Mouse (Mus musculus) gastrocnemius, adult 8-10 months (tissue): ENCODE measurements around the gene Zfhx3. TPM values are rescaled to one million over a fixed set of nuclear protein-coding genes. Genes with fewer than 3 reads are reported as not detected.

Source experiments
- DNase-seq, 2 experiments: peaks; one replicate each; pipeline ENCODE4 v3.0.0; 2022; ENCODE audit warnings: low spot score in 2 of 2
- total RNA-seq, 4 experiments: library from RNA; stranded (reverse); gene quantifications; 2 replicates each; pipeline ENCODE4 v1.2.4; 2022

Zfhx3 gene
- total RNA-seq, 4 experiments from 2014 or later = 20.0 to 21.5 (median 21.0) TPM

DNA sequence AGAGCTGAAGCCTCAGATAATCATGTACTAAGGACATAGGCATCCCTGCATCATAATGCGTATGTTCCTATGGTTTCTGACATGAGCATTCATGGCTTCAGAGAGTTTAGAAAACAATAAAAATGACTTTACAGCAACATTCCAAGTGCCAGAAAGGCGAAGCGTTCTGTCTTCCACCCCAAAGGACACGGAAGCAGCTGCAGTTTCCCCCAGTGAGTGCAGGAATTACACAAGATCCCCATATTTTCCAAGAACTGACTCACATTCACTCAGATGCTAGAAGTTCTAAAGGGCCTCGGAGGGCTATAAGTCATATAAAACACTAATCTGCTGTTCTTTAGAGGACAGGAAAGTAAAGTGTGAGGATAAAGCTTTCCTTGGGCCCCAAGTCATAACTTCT, 75.3 kb downstream of the Zfhx3 start:
- no peak for DNase-seq

DNA sequence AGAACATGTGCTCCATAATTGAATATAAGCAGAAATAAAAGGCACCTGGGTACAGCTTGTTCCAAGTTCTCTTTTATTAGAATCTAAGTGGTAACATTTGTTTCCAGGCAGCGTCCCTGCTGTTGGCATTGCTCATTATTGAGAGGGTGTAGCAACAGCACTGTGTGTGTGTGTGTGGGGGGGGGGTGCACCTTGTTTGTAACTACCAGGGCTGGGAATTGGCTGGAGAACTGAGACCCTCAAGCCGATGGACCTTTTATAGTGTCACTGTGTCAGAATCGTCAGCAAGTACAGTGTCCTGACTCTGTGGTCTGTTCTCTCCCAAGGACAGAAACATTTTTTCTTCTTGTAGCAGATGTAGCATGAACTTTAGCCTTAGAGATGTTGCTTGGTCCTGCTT, 77.2 kb downstream of the Zfhx3 start:
- no peak for DNase-seq

DNA sequence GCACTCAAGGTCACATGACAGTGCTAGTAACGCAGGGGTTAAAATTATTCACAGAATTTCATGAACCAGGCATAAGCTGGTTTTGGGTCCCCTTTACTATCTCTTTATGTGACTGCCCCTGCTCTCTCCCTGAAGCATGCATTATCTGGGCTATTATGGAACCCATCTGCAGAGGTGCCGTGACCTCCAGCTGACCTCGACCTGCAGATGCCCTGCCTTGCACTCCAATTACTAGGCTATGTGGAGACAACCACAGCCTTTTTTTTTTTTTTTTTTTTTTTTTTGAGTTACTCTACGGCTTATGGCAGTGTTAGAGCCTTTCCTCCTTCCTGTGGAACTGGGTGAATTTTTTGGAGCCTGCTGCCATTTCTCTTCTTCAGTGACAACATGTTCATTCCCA, 80.0 kb downstream of the Zfhx3 start:
- DNase-seq = no peak

DNA sequence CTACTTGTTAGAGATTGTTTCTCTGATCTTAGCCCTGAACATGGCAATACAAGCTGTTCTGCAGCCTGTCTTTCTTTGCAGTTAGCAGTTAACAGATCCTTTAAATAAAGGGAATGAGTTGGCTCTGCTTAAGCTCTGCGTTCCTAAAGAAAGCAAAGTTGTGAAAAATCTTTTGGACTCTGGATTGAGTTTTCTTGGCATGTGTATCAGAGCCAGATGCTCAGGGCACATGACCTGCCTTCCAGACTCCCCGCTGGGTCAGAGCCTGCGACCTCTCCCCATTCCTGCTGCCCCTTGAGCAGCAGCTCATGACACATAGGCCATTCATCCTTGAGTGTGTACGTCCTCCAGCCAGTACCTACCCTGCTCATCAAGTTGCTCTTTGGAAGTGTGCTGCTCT, 81.9 kb downstream of the Zfhx3 start:
- DNase-seq = no peak

DNA sequence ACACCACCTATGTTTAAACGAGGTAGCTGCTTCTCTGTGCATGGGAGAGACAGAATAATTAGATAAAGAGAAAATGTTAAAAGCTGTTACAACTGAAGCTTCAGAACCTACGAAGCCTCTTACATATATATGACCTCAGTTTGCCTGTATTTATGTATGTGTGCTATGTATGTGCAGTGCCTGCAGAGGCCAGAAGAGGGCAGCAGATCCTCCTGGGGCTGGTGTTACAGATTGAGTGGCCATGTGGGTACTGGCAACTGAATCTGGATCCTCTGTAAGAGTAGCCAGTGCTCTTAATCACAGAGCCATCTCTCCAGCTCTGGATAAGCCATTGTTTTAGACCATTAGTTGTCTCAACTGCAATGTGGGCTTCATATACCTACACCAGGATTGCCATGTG, 82.8 kb downstream of the Zfhx3 start:
- DNase-seq = no peak

DNA sequence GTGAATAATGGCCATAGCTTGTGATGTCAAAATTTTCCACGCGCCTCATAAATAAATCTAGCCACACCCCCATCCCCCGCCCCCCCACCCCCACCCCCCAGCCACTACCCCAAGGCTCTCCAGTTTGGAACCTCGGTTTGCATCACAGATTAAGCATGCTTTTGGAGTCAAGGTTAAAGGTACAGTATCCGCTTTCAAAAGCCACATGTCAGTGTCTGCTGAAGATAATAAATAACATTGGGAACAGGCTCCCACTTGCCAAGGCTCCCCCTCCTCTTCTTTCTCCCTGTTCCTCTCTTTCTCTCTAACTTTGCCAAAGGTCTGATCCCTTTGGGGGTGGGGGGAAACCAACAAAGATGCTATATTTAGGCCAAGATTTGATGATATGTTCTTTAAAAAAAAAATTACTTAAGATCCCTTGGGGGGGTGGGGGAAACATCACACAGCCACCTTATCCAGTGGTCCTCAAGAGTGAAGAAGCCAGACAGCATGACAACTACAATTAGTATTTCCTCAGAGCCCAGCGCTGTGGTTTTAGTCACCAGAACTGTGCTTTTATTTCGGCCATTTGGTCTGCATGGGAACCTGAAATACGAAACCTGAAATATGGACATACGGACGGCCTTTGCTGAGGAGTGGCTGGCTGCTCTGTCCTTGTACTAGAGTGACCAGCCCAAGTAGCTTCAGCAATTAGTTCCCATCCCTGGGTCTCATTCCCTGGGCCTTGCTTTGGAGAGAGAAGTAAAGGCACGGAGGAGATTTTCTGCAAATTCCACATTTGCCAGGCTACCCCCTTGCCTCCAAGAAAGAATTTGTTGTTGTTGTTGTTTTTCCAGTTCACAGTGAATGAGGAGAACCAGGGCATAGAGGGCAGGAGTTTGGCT, 84.4 kb downstream of the Zfhx3 start:
- DNase-seq = no peak

DNA sequence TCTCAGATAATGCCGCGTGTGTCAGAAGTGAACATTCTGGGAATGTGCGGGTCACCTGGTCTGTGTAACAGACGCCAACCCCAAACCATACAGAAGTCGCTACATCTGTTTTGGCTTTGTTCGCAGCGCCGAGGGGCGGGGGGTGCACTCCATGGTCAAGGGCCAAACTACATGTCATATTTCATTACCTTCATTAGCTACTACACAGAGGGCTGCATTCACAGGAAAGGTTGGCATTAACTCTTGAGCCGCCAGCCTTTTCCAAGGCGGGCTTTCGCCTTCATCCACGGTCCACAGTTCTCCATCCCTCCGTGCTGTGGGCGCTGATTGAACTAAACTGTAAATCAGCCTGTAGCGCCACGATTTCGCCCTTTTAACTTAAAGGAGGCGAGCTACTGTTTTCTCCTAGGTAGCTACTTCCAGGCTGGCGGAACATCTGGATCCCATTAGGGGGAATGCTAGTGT, 85.1 kb downstream of the Zfhx3 start:
- DNase-seq = no peak

DNA sequence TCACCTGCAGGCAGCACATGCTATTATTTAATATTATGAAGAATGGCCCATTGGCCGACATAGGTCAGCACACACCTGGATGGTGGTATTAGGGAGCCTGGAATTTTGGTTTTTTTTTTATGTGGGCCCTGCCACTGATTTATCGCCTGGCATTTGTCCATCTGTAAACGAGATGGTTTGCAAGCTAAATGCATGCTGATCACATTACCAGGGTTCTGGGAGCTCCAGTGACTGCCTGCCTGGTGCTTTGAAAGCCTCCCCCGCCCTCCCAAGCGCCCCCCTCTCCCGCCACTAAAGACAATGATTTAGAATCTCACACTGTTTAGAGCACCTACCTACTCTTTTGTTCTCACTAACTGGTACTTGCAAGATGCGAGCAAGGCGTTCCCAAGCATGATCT, 86.0 kb downstream of the Zfhx3 start:
- no peak for DNase-seq

DNA sequence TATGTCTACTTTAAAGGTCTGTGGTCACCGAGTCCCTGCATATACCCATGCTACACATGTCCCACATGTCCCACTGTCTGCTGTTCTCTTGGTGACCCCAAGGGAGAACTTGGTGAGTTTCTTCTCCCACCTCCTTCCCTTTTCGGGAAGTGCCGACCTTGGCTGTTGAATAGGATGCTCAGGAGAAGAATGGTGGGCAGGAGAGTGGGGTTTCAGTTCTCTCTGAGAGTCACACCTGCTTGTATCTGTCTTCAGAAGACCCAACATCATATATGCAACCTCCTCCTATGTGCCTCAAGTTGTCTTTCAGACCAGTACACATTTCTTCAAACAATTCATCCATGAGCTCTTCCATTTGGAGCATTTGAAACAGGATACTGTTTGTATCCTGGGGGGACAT, 88.7 kb downstream of the Zfhx3 start:
- no peak for DNase-seq

DNA sequence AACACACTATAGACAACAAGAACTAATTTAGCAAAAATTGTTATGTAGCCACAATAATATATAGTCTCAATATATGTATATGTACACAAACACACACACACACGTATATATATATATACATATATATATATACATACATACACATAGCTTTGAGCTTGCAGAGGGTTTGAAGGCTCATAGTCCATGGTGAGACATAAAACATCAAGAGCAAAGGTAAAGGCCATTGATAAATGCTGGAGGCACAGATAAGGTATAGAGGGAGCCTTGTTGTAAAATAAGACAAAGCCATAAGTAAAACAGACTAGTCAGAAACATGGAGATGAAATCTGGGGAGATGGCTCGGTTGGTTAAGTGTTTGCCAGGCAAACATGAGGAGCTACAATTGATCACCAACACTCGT, 91.6 kb downstream of the Zfhx3 start:
- no peak for DNase-seq

DNA sequence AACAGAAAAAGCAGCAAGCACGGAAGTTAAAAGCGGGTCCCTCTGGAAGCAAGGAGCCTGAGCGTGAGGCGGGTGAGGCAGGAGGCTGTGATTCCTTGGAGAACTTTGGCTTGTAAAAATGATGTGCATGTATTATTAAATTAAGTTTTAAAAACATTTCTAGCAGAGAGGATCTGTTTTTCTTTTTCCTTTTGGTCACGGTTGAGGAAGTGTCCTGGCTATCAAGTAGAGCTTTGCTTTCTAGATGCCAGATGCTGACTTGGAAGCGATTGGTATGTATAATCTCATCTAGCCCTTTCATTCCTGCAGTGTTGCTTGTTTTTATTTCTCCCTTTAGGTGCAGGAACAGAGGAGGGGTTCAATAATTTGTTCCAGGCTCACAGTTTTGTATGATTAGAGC, 92.3 kb downstream of the Zfhx3 start:
- no peak for DNase-seq

DNA sequence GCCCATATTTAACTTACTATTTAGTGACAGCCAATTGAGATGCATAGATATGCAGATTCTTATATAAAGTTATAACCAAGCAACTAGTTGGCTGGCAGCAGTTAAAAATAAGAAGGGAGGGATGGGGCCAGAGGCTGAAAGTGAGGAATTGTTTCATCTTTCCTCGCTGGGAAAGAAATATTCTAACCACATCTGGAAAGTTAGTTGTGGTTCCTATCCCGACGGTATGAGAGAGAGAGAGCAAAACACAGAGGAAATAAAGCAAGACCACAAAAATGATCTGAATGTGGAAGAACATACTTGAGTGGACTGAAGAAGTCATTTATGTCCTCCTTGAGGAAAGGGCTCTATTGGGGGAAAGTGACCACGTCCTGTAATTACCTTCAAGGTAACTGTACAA, 101.2 kb downstream of the Zfhx3 start:
- DNase-seq = no peak

DNA sequence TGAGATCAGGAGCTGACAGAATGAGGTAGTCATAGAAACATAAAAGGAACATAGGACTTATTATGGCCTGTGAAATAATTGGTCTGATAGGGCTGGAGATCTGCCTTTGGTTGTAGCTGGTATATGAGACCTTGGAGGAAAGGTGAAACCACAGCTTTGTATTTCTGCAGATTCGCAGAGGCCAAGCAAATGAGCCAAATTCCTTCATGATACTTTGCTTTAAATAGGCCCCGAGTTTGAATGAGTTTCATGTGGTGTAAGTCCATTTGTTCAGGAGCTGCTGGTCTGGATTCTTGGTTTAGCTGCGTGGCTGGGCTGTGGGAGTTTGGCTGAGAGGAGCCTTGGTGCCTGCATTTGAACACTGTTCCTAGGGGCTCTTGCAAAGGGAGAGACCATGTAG, 101.7 kb downstream of the Zfhx3 start:
- DNase-seq = no peak

DNA sequence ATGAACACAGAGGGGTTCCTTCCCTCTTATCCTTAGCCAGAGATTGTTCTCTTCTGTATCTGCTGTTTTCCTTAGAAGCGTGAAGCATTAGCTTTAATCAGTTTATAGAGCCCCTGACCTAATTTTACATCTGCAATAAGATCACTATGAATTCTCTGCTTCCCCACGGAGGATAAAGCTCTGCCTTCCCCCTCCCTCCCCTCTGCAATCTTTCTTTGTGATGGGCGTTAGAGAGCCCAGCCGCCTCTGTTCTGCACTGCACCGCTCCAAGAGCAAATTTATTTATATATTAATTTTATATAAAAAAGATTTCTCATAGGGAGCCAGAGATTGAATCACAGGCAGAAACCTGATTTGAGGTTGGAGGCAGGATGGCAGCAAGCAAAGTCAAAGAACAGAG, 113.8 kb downstream of the Zfhx3 start:
- no peak for DNase-seq

DNA sequence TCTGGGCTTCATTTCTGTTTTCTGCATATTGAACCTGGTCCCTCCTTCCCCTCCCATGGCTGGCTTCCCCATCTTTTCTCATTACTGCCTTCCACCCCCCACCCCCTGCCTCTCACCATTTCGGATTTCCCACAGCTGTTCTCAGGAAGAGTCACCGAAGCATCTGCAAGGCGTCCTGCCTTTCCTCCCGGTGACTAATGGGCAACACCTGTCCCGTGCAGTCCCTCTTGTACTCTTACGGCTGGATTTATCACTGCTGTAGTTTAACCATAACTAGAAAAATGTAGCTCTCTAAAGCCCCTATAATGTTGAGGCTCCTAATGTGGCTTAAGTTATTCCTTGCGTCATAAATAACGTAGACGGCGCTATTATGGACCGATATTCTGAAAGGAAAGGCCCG, 119.5 kb downstream of the Zfhx3 start:
- DNase-seq = no peak

DNA sequence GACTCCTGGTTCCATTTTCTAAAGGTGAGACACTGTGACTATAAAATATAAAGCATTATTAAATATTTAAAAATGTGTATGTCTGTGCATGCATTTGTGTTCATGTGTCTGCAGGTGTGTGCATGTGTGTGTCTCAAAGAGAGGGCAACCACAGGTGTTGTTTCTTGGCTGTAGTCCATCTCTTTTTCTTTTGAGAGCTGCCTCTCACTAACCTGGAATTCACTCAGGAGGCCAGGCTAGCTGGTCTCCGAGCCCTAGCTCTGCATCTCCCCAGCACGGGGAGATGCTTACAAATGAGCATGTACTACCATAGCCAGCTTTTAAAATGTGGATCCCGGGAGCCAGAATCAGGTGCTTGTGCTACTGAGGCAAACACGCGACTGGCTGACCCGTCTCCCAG, 124.7 kb downstream of the Zfhx3 start:
- DNase-seq = no peak

DNA sequence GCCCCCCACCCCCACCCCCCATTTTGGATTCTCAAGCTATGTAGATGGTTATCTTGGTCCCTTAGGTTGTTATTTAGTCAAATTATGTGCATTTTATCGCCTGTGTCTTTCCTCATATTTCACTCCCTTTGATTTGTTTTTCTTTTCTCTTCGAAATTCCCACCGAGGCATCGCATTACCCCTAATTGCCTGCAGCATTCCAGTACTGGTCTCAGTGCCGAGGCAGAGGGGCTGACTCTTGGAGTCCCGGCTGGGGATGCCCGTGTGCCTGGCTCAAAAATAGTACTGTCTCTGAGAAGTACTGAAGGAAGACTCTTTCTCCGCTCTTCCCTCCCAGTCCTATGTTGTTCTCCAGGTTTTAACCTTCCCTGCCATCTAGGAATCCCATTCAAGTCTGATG, 125.8 kb downstream of the Zfhx3 start:
- no peak for DNase-seq

DNA sequence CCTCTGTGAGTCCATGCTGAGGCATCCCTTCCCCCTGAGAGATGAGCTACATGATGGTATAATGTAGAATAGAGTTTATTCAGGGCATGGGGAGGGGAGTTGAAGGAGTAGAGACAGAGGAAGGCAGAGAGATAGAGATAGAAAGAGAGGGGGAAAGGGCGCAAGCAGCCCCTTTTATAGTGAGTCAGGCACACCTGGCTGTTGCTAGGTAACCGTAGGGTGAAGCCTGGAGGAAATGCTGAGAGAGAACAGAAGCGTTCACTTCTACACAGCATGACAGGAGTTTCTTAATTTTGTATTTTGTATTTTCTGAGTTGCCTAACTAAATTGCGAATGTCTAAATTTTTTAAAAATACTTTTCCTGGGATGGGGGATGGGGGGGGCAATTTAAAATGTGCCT, 128.0 kb downstream of the Zfhx3 start:
- no peak for DNase-seq

DNA sequence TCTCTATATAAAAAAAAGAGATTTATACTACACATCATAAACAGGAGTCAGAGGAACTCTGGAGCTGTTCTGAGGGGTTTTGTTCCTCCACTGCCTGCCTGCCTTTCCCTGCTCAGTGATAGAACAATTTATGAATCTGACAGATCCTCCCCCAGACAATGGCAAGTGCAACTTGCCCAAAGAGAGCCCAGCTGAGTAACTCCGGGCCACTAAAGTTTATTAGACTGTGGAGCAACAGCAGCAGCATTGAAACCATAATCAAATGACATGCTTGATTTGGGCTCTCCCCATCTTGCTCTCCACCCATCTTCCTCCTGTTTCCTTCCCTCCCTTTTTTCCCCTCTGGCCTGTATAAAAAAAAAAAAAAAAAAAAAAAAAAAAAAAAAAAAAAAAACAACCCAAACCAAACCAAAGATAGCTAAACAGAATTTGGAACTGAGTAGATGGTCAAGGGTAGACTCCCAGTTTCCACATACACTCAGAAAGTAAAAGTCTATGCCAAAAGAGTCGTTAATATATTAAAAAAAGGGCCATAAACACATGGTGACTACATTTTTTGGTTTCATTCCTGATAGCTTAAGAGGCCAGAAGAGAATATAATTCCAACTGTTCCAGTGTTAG, 129.8 kb downstream of the Zfhx3 start:
- DNase-seq = no peak

DNA sequence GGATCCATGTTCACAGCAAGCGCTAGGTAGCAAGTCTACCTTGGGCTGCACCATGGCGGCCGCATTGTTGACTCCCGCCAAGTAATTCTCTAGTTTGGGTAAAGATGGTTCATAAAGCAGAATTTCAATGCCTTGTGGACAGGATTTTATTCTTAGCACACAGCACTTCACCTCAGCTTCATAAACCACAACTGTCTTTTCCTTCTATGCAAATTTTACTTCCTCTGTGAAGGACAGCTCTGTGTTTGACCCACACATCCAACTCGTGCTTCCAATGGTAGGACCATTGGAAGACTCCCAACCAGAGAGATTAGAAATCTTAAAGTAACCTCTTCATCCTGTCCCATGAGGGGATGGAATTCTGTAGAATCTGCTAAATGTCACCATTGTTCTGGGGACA, 130.4 kb downstream of the Zfhx3 start:
- DNase-seq = no peak

DNA sequence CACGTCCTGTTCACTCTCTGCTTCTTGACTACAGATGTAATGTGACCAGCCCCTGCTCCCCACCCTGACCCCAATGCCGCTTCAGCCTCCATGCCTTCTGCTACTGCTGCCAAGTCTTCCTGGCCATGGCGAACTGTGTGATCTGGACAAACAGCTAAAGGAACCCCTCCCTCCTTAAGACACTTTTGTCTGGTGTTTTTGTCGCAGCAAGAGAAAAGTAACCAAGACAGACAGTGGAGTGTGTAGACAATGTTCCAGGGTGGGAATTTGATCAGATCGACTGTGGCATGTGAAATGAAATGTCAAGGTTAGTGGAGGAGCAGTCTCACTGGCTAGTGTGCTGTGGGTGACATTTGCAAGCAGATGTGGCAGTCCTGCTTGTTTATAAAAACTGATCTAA, 132.7 kb downstream of the Zfhx3 start:
- DNase-seq = no peak

DNA sequence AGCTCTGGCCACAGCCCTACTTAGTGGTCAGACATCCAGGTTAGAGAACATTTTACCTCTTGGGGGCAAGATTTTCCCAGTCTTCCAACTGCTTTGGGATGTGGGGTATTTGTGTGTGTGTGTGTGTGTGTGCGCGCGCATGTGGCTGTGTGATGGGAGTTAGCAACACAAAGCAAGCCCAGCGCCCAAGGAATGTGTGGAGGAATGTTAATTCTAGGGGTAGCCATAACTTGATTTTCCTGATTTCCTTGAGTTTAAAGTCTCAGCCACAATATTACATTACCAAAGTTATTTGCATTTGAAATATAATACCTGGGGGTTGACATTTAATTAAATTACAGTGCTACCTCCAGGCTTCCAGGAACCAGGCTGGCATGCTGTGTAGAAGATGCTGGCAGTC, 136.3 kb downstream of the Zfhx3 start:
- no peak for DNase-seq

DNA sequence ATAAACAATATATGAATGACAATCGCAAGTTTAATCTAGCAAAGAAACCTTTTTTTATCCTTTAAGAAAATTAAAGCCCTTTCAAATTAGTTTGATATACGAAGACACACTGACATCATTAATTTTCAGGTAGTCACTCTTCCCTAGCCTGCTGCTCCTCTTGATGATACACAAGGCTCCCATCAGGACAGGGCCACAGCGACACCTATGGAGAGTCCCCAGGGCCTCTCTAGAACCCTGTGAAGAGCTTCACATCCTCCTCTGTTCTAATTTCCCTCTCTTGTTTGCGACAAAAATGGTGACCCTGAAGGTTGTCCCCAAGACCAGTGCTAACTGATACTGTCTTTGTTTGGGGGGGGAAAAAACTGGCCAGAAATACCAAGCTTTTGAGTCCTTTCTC, 144.5 kb downstream of the Zfhx3 start:
- no peak for DNase-seq
